Mouse (Mus musculus): Measurements from ENCODE around the gene Cd247.
A peak's percentile ranks its signal among the peaks of the same experiment; 100 is the strongest.

Cd247 gene

DNA sequence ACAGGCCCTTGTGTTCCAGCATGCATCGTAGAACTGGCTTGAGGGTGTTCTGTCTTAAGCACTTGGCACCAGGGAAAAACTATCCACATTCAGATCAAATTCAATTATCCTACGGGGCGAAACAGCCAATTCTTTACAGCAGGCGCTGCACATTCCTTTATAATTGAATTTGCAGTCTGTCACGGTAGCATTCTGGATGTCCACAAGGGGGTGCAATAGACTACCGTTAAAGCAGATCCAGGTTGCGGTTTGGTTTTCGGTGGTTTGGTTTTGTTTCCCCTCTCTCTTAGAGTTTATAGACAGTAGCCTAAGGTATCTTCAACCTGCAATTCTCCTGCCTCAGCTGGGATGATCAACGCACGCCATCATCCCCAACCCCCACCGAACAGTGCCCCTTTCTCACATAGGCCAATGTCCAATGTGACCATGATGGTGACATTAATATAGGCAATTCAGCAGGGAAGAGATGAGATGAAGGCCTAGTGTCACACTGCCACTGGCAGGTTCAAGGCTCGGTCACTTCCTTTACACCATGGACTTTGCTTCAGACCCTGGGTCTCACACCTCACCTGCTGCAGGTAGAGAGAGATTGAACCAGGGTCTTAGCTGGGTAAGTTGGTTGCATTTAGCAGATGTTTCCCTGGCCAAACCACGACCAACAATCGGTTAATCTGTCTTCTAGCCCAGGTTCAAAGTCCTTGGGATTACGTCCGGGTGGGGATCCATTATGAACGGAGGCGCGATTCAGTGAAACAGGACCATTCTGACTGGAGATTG is 12.8 kb upstream of the Cd247 start:
- peak; percentile 31 for DNase-seq (ENCODE audit: low spot score)

DNA sequence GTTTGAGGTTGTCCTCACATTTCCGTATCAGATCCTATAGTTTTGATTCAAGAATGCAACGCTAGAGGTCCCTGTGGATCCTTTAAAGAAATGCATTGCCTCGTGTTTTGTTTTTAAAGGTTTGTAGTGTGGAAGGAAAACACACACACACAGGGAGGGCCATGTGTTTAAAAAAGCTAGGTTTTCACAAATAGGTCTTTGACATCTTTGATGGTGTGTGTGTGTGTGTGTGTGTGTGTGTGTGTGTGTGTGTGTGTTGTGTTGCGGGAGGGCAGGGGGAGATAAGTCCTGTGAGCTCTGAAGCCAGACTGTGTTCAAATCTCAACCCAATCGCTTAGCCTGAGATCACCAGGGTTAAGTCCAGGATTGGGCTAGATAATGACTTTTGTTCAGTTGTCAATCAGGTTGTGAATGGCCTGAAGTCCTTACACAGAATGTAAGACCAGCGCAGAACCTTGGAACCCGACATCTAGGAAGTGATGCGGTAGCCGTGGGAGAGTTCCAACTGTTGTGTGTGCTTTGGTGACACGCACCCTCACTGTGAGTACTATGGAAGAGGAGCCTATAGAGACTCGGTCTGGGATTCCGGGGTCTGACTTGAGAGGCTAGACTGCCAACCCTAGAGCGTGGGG is 8.4 kb upstream of the Cd247 start:
- peak; percentile 42 for DNase-seq (ENCODE audit: low spot score)

DNA sequence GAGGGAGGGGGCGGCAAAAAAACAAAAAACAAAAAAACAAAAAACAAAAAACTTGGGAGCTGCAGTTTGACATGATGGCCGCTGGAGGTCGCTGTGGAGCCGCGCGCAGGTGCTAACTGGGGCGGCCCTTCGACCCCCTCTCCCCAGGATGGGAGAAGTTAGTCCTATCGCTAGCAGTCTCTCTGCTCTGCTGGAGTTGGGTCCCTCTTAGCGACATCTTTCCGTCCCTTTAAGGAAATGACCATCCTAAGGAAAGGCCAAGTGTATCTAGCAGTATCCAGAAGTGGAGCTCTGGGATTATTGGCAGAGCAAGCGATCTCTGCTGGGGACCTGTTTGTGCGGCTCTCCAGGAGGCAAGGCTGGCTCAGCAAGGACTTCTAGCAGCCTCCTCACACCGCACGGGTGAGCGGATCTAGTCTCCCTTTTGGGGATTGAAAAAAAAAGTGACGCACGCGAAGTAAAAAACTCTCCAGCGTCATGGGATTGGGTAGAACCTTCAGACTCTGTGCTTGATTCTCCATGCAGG is 7.8 kb upstream of the Cd247 start:
- no peak for DNase-seq (ENCODE audit: low spot score)

- no peak for DNase-seq (ENCODE audit: low spot score)
These were observed 7.1 kb upstream of the Cd247 start for GRCm38 (mm10) chr1:165781426-165781825.

DNA sequence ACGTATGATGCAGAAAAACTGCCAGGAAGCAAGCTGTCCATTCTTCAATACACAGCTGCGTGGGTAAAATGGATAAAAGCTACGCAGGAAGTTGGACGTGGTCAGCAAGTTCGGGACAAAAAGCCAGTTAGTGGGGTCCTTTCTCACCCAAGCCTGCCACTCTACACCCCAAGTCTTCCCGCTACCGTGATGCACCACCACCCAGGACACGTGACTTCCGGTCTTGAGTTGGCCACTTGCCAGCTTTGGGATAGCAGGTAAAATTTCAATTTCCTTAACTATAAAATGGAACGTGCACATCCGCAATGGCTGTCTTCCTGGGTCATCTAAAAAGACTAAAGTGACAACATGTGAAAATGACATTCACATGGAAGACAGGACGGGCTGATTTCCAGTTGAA is 6.6 kb upstream of the Cd247 start:
- DNase-seq (ENCODE audit: low spot score): no peak

GRCm38 (mm10) chr1:165786296-165786695 is 2.2 kb upstream of the Cd247 start:
- no peak for DNase-seq (ENCODE audit: low spot score)

DNA sequence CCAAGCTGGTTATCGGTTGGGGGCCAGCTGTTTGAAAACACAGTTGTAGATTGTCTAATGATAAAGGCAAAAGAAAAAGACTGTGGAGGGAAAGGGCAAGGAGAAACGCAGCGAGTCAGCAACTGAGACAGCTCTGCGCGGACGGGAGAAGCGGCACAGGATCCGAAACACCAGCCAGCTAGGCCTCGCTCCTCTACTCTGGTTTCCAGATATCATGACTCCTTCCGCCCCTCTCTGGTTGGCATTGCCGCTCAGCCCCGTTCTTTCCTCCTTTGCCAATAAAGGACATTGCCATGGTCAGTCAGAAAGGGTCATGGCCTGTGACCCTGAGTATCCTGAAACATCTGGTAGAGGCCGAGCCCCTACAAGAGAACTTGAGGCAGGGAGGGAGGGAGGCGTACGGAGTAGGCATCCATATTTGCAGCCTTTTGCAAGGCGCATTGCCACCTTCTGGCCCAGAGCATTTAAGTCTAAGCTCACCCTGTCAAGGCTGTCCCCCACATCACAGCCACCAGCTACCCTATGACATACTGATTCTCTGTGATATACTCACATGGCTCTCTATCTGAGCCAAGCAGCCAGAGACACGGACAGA is 682 bp downstream of the Cd247 start:
- DNase-seq (ENCODE audit: low spot score): no peak

DNA sequence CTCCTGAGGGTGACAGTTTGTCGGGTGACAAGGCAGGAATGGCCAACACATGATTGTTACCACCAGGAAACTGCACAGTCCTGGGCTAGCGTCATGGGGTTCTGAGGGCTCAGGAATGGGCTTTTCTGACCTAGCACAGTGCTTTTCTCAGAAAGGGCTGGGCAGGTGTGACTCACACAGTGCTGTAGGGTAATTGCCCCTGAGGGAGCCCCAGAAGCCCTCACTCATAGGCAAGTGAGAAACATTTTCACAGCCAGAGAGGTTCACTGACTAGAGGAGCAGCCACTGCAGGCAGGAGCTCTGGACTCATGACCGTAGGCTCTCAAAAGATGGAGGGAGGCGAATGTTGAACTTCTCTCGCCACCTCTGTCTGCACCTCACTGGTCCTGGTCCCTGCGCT is 1.5 kb downstream of the Cd247 start:
- no peak for DNase-seq (ENCODE audit: low spot score)

DNA sequence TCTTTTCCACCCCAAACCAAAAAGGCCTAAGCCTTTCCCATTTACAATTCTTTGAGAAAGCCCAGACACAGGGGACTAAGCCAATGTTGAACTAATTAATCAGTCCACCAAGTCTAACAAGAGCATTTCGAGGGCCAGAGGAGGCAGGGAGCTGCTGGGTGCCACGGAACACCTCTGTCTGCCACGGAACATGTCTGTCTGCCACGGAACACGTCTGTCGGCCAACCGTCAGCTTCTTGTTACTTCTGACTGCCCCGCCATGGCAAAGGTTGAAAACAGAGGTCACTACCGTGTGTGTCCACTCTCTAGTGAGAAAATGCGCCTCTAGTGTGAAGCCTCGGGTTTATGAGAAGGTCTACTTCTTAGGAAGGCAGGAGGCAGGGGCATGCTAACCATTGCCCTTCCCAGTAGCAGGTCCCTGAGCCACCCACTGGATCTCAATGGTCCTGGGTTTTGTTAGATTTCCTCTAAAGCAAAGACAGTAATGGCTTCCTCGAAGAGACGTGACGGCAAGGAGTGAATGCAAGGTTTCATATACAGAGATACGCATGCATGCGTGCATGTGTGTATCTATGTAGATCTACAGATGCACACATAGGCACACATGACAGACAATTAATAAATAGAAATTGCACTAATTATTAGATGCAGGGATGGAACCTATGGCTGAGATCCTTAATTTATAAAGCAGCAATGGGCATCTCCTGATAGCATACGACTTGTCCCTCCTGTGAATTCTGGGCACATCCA is 2.2 kb downstream of the Cd247 start:
- DNase-seq (ENCODE audit: low spot score): no peak

GRCm38 (mm10) chr1:165791411-165791810 is 2.9 kb downstream of the Cd247 start:
- DNase-seq (ENCODE audit: low spot score): no peak

DNA sequence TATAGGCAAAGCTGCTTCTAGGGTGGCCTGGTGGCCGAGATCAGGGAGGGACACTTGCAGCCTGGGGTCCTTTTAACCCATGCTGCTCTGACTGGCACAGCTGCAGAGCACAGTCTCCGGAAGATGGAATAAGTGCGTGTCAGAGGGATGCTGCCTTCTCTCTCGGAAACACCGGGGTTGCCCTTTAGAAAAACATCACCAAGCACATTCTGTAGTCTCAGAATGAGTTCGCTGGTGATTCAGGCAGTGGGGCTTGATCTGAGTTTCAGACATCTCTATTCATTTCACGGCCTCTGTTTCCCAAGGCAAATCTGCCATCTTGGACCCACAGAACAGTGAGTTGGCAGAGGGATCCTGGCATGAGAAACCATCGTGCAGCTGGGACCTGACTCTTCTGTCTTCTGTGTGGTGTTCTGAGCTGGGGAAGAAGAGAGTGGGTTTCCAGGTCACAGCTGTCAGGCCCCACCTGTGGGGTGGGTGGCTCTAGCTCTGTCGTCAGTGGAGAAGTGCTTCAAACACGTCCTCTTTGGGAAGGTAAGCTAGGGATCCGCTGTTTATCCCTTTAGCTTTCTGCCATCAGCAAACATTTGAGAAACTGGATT is 13.3 kb downstream of the Cd247 start:
- no peak for DNase-seq (ENCODE audit: low spot score)

- no peak for DNase-seq (ENCODE audit: low spot score)
These were observed 14.6 kb downstream of the Cd247 start for GRCm38 (mm10) chr1:165803107-165803506.

DNA sequence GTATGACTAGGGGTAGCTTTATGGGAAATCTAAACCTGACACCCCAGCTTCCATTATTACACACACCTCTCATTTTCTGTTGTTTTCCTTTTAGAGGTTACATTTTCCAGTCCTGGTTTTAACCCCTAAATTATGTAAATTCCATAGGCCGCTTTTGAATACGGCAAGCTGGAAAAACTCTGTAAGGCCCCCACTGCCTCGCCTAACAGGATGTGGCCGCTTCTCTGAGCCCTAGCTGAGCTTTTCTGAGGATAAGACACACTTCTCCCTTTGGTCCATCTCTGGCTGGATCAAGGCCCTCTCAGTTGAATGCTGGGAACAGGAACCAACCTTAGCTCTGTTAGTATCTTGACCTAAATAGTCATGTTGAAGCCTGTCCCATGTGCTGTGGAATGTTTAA is 15.7 kb downstream of the Cd247 start:
- DNase-seq (ENCODE audit: low spot score): no peak

DNA sequence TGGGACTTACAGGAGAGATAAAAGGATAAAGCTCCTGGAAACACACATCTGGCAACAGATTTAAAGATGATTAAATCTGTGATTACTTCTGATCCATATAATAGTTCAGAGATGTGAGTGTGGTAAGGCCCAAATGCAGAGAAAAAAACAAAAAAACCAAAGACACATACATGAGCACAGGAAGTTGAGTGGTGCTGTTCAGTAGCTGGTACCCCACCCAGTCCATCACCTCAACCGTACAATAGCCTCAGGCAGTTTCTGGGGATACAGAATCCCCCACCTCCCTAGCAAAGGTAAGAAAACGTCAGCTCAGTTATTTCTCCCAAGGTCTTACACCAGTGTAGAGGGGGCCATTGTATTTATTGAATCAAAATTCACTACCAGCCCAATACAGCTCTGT is 22.2 kb downstream of the Cd247 start:
- DNase-seq (ENCODE audit: low spot score): no peak

DNA sequence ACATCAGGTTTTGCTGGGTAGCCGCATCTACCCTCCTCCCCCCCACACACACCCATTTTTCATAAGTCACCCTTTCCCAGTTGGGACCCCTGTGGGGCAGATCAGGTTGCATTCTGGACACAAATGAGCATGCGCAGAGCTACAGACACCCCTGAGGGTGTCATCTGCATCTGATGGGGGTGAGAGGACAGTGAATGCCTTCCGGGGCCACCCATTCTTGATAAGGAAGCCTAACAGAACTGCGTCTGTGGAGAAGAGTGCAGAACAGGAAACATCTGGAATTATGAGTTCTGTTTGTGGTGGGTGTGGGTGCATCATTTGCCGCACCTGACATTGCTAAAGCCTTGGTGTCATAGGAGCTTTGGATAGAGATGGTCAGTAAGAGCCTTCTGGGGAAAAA is 22.7 kb downstream of the Cd247 start:
- no peak for DNase-seq (ENCODE audit: low spot score)

GRCm38 (mm10) chr1:165812775-165813174 is 24.3 kb downstream of the Cd247 start:
- DNase-seq (ENCODE audit: low spot score): no peak

GRCm38 (mm10) chr1:165814116-165814515 is 25.6 kb downstream of the Cd247 start:
- no peak for DNase-seq (ENCODE audit: low spot score)

GRCm38 (mm10) chr1:165814521-165815278 is 26.2 kb downstream of the Cd247 start:
- no peak for DNase-seq (ENCODE audit: low spot score)

- no peak for DNase-seq (ENCODE audit: low spot score)
These were observed 27.9 kb downstream of the Cd247 start for GRCm38 (mm10) chr1:165816391-165816790.

GRCm38 (mm10) chr1:165817264-165817663 is 28.8 kb downstream of the Cd247 start:
- DNase-seq (ENCODE audit: low spot score): no peak

GRCm38 (mm10) chr1:165818145-165818860 is 29.8 kb downstream of the Cd247 start:
- no peak for DNase-seq (ENCODE audit: low spot score)

Measured in layer of hippocampus, adult 9-10 months (tissue).